Mouse (Mus musculus) G1E (cell line): ENCODE measurements around the gene Psg19.

Source experiments
- CTCF ChIP-seq: IDR thresholded peaks from 2 replicates; pipeline ENCODE4 v1.5.1; 2012; ENCODE audit warnings: low read depth, low read length, inconsistent platforms, mixed read lengths
- GATA1 ChIP-seq: IDR thresholded peaks from 2 replicates; pipeline ENCODE4 v1.6.1; 2012; ENCODE audit warnings: borderline replicate concordance, low read length, inconsistent platforms, mixed read lengths
- GATA2 ChIP-seq: IDR thresholded peaks from 2 replicates; pipeline ENCODE4 v1.6.1; 2012; ENCODE audit warnings: low read depth, low read length, inconsistent platforms, borderline replicate concordance
- TAL1 ChIP-seq: conservative IDR thresholded peaks from 2 replicates; pipeline ENCODE4 v1.6.1; 2012; ENCODE audit warnings: low read depth, low read length, inconsistent platforms, mixed read lengths

GRCm38 (mm10) chr7:18799129-18799528, 809 bp upstream of the Psg19 start:
- TF ChIP-seq CTCF, result peak; percentile 30; the same call in 1 of the 2 replicates
- no peak for TF ChIP-seq GATA1
- TF ChIP-seq GATA2, result no peak
- TF ChIP-seq TAL1, result no peak
